Mouse (Mus musculus): ENCODE results near the gene Tap2. TPM values are rescaled to one million over a fixed set of nuclear protein-coding genes. Genes with fewer than 3 reads are reported as not detected.
A peak's percentile ranks its signal among the peaks of the same experiment; 100 is the strongest.

Gene Tap2
- polyA plus RNA-seq, 1 experiment from 2014 or later = 5.9 TPM

DNA sequence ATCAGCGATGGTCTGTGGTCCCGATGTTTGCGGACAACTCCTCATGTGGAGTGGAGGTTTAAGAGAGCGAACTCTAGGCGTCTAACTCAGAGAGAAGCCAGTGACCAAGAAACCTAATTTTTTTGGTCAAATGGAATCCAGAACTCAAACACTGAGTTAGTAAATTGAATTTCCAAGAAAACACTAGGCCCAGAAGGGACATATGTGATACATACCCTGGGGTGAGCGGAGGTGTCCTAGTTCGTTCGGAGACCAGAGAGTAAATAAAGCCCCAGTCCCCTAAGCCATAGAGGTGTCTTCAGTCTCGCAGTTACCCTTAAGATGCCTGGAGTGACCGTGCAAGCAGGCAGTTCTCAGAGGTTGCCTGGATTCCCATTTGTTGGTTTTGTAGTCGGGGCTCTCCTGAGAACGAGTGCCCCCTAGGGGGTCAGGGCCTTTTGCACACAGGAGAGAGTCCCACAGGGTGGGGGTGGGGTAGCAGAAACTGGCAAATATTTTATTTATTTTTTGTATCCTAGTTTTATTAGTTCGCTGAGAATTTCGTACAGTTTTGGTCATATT, 60.6 kb downstream of the Tap2 start:
- TF ChIP-seq CTCF (IDR thresholded peaks at IDR 0.05; ENCODE audit: low read depth) (peak; percentile 39), EP300 (optimal IDR thresholded peaks at IDR 0.05) (no peak)
- no peak overlapping the region for H3K9ac ChIP-seq (ENCODE audit: low read length)
- H3K4me2 ChIP-seq (replicated peaks; ENCODE audit: low read depth) = peak overlapping the region; percentile 85
- whole genome bisulfite sequencing = 8% methylated on average over 14 of the region's 14 CpGs
- ATAC-seq (ENCODE audit: low FRiP score, low TSS enrichment) = no peak
- H3K4me1 ChIP-seq (replicated peaks; ENCODE audit: control insufficient read depth, insufficient read depth) = peaks cover 3% of the 10 kb centered on the region; the same call in 1 of the 2 replicates
- no peak overlapping the region for H3K27ac ChIP-seq (replicated peaks)
- H3K4me3 ChIP-seq (ENCODE audit: low read depth, low read length) = peak overlapping the region; percentile 53
- no peaks in the 10 kb centered on the region for H3K36me3 ChIP-seq (ENCODE audit: control insufficient read depth, insufficient read depth, low read length)
- H3K27me3 ChIP-seq (ENCODE audit: control insufficient read depth, insufficient read depth, low read length) = peaks cover 3% of the 10 kb centered on the region; the same call in 1 of the 2 replicates
- DNase-seq (ENCODE audit: low spot score) = no peak
- no peaks in the 10 kb centered on the region for H3K9me3 ChIP-seq (ENCODE audit: control insufficient read depth, low read length)

DNA sequence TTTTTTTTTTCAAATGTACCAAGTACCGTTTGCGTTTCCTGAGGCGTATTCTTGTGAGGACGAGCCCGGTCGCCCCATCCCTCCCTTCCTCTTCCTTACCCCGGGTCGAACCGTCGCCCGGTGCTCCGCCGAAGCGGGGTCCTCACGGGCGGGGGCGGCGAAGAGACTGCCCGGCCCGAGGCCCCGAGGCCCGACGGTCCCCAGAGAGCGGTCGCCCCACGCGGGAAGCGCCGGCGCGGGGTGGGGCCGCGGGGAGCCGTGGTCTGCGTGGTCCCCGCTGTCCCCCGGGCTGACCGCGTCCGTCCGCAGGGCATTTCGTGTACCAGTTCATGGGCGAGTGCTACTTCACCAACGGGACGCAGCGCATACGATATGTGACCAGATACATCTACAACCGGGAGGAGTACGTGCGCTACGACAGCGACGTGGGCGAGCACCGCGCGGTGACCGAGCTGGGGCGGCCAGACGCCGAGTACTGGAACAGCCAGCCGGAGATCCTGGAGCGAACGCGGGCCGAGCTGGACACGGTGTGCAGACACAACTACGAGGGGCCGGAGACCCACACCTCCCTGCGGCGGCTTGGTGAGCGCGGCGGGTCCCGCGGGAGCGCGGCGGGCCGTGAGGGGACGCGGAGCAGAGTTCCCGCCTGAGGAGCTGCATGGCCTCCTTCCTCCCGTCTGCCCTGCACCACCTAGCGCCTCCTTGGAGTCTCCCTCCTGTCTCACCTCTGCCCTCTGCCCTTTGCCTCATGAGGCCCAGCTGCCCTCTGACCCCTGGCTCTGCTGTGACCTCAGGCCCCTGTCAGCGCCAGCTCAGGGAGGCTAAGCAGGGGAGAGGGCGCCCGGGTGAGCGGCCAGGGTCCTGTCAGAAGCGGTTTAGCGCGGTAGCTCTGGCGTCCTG, 61.4 kb downstream of the Tap2 start:
- Histone ChIP-seq H3K27ac (replicated peaks) (no peak overlapping the region), H3K4me1 (replicated peaks; ENCODE audit: control insufficient read depth, insufficient read depth) (peaks cover 3% of the 10 kb centered on the region; the same call in 1 of the 2 replicates), H3K4me3 (ENCODE audit: low read depth, low read length) (peak overlapping the region; percentile 53), H3K4me2 (replicated peaks; ENCODE audit: low read depth) (peak overlapping the region; percentile 85), H3K9me3 (ENCODE audit: control insufficient read depth, low read length) (no peaks in the 10 kb centered on the region), H3K36me3 (ENCODE audit: control insufficient read depth, insufficient read depth, low read length) (no peaks in the 10 kb centered on the region), H3K9ac (ENCODE audit: low read length) (peak overlapping the region; percentile 60), H3K27me3 (ENCODE audit: control insufficient read depth, insufficient read depth, low read length) (peaks cover 3% of the 10 kb centered on the region; the same call in 1 of the 2 replicates)
- no peak; the same call in 1 of the 2 replicates for TF ChIP-seq CTCF (IDR thresholded peaks at IDR 0.05; ENCODE audit: low read depth)
- no peak for TF ChIP-seq EP300 (optimal IDR thresholded peaks at IDR 0.05)
- WGBS = 1% methylated on average over 88 of the region's 93 CpGs
- ATAC-seq (ENCODE audit: low FRiP score, low TSS enrichment) = peak; percentile 30; the same call in 1 of the 2 replicates
- DNase-seq (ENCODE audit: low spot score) = peak; percentile 27

Other genes starting within 250 kb of the Tap2 start
- 24.7 and 26.3 TPM in 2 replicates for gene Vps52, start 247.7 kb upstream of the Tap2 start, polyA plus RNA-seq (2015; fragmentation: Nextera tagmentation; extraction: Ambion mirVana)
- gene Rps18, start 247.5 kb upstream of the Tap2 start, polyA plus RNA-seq (2015; fragmentation: Nextera tagmentation; extraction: Ambion mirVana) = 1,740 and 1,781 TPM in 2 replicates
- 129 and 130 TPM in 2 replicates for gene H2-K1, start 203.2 kb upstream of the Tap2 start, polyA plus RNA-seq (2015; fragmentation: Nextera tagmentation; extraction: Ambion mirVana)
- gene Ring1, start 178.8 kb upstream of the Tap2 start, polyA plus RNA-seq (2015; fragmentation: Nextera tagmentation; extraction: Ambion mirVana) = 13.3 and 14.6 TPM in 2 replicates
- gene H2-Ke6, start 175.5 kb upstream of the Tap2 start, polyA plus RNA-seq (2015; fragmentation: Nextera tagmentation; extraction: Ambion mirVana) = 37.6 and 42.4 TPM in 2 replicates
- 114 and 118 TPM in 2 replicates for gene Slc39a7, start 171.8 kb upstream of the Tap2 start, polyA plus RNA-seq (2015; fragmentation: Nextera tagmentation; extraction: Ambion mirVana)
- 25.0 and 26.9 TPM in 2 replicates for gene Rxrb, start 171.7 kb upstream of the Tap2 start, polyA plus RNA-seq (2015; fragmentation: Nextera tagmentation; extraction: Ambion mirVana)
- gene Col11a2, start 164.1 kb upstream of the Tap2 start, polyA plus RNA-seq (2015; fragmentation: Nextera tagmentation; extraction: Ambion mirVana) = 0.18 and 0.29 TPM in 2 replicates
- gene H2-Oa, start 111.2 kb upstream of the Tap2 start, polyA plus RNA-seq (2015; fragmentation: Nextera tagmentation; extraction: Ambion mirVana) = 0.25 and 0.29 TPM in 2 replicates
- 9.1 and 9.5 TPM in 2 replicates for gene H2-DMa, start 84.0 kb upstream of the Tap2 start, polyA plus RNA-seq (2015; fragmentation: Nextera tagmentation; extraction: Ambion mirVana)
- gene Brd2, start 80.9 kb upstream of the Tap2 start, polyA plus RNA-seq (2015; fragmentation: Nextera tagmentation; extraction: Ambion mirVana) = 45.0 and 48.1 TPM in 2 replicates
- 0.45 and 0.53 TPM in 2 replicates for gene H2-DMb2, start 60.2 kb upstream of the Tap2 start, polyA plus RNA-seq (2015; fragmentation: Nextera tagmentation; extraction: Ambion mirVana)
- 2.1 and 2.6 TPM in 2 replicates for gene H2-DMb1, start 50.5 kb upstream of the Tap2 start, polyA plus RNA-seq (2015; fragmentation: Nextera tagmentation; extraction: Ambion mirVana)
- gene Tap1, start 16.0 kb upstream of the Tap2 start, polyA plus RNA-seq (2015; fragmentation: Nextera tagmentation; extraction: Ambion mirVana) = 7.0 and 8.3 TPM in 2 replicates
- gene Psmb9, start 15.8 kb upstream of the Tap2 start, polyA plus RNA-seq (2015; fragmentation: Nextera tagmentation; extraction: Ambion mirVana) = 11.9 and 12.8 TPM in 2 replicates
- 15.5 and 16.2 TPM in 2 replicates for gene Psmb8, start 5.8 kb upstream of the Tap2 start, polyA plus RNA-seq (2015; fragmentation: Nextera tagmentation; extraction: Ambion mirVana)
- 0.13 and 0.16 TPM in 2 replicates for gene H2-Ob, start 35.4 kb downstream of the Tap2 start, polyA plus RNA-seq (2015; fragmentation: Nextera tagmentation; extraction: Ambion mirVana)
- gene H2-Ab1, start 54.2 kb downstream of the Tap2 start, polyA plus RNA-seq (2015; fragmentation: Nextera tagmentation; extraction: Ambion mirVana) = 19.3 and 20.1 TPM in 2 replicates
- gene H2-Aa, start 84.3 kb downstream of the Tap2 start, polyA plus RNA-seq (2015; fragmentation: Nextera tagmentation; extraction: Ambion mirVana) = 6.8 and 8.2 TPM in 2 replicates
- 5.6 and 6.7 TPM in 2 replicates for gene H2-Eb1, start 102.3 kb downstream of the Tap2 start, polyA plus RNA-seq (2015; fragmentation: Nextera tagmentation; extraction: Ambion mirVana)
- gene H2-Eb2, start 122.1 kb downstream of the Tap2 start, polyA plus RNA-seq (2015; fragmentation: Nextera tagmentation; extraction: Ambion mirVana) = not detected in 2 replicates
- gene Btnl2, start 151.3 kb downstream of the Tap2 start, polyA plus RNA-seq (2015; fragmentation: Nextera tagmentation; extraction: Ambion mirVana) = 0.13 and 0.16 TPM in 2 replicates
- 0.04 TPM in 1 of 2 replicates, not detected in the other for gene Btnl1, start 173.6 kb downstream of the Tap2 start, polyA plus RNA-seq (2015; fragmentation: Nextera tagmentation; extraction: Ambion mirVana)
- gene BC051142, start 195.3 kb downstream of the Tap2 start, polyA plus RNA-seq (2015; fragmentation: Nextera tagmentation; extraction: Ambion mirVana) = 0.59 and 0.86 TPM in 2 replicates

All from stomach, postnatal 0 days (tissue).